Mouse (Mus musculus): ENCODE results near the gene Vmn2r19.
A peak's percentile ranks its signal among the peaks of the same experiment; 100 is the strongest.

GRCm38 (mm10) chr6:123261555-123262161, 46.5 kb upstream of the Vmn2r19 start, which contains the start of gene Clec4d:
- TF ChIP-seq CTCF (IDR thresholded peaks at IDR 0.05; ENCODE audit: low read depth) = peak; percentile 57
- TF ChIP-seq EP300 (IDR thresholded peaks at IDR 0.05; ENCODE audit: low read depth) = no peak

Data from liver, embryonic 14.5 days (tissue).